Mouse (Mus musculus): ENCODE data around the gene Cpxm2.

Cpxm2 gene

GRCm38 (mm10) chr7:132026671-132027070 is 127.9 kb downstream of the Cpxm2 start:
- no peak for DNase-seq (ENCODE audit: low read depth, low spot score)

DNA sequence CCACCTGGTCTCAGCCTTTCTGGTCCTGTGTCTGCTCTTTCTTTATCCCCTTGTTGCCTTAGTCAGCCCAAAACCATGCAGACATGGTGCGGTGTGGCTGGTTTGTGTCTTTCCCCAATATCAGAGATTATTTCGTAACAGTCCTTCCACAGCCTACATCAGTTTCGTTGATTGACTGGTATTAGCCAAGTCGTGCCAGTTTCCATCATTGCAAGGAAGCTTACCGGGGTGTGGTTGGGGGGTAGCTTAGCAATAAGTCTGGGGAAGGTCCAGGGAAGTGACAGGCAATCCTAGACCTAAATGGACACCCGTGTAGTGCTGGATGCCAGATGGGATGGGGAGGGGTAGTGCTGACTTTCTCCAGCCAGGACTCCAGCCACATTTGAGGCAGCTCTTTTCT is 128.9 kb downstream of the Cpxm2 start:
- no peak for DNase-seq (ENCODE audit: low read depth, low spot score)

- no peak for DNase-seq (ENCODE audit: low read depth, low spot score)
Measured at GRCm38 (mm10) chr7:132015933-132016332, 138.6 kb downstream of the Cpxm2 start.

DNA sequence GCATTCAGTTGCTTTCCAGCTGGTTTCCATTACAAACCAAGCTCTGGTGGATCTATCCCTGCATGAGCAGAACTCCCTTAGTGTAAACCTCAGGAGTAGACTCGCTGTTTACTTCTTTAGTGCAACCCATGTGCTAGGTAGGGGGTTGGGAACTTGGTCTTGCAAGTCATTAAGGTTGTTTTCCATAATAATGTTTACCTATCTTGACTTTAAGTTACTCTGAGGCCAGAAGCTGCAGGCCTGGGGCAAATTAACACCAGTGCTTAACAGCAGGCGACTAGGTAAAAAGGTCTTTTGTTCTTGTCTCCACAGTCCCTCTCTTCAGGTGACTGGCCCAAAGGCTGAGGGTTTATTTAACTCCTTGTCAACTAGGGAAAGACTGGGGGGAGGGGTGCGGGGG is 139.3 kb downstream of the Cpxm2 start:
- no peak for DNase-seq (ENCODE audit: low read depth, low spot score)

DNA sequence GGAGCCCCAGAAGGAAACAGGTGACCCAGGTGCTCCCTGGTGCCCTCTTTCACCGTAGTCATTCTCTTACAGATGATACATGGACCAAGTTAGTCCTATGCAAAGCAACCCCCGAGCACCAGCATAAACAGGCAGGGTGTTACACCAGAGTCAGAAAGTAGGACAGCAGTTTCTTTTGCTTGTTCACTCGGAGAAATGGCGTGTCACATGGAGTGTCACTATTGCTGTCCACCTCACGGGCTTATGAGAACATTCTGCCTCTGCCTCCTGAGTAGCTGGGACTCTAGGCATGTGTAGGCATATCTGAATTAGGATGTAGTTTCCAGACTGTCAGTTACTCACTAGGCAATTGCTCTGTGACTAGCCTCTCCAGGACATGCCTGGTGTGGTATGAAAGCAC is 140.6 kb downstream of the Cpxm2 start:
- no peak for DNase-seq (ENCODE audit: low read depth, low spot score)

DNA sequence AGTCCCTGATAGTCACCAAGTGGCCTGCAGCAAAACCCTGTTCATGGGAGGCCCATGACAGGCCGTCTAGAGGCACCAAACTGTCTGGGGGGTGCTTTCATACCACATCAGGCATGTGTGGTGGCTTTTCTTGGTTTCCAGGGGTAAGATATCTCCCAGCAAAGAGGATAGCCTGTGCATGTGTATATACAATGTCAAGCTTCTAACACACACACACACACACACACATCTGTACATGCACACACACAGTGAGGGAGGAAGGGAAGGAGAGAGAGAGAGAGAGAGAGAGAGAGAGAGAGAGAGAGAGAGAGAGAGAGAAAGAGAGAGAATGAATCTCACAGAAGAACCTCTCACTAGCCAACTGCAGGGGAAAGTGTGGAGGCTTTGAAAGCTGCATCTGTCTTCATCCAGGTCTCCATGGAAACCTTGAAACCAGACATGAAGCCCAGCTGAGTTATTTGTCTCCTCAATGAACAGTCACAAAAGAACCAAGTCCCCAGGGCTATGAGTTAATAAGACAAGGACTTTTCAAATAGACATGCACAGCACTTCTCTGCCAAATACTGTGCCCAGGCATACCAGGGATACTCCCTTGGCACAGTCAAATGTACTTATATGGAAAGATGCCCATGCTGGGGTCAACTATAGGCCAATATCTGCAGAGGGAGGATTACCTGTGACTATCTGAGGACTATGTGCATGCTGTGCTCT is 141.4 kb downstream of the Cpxm2 start:
- no peak for DNase-seq (ENCODE audit: low read depth, low spot score)

DNA sequence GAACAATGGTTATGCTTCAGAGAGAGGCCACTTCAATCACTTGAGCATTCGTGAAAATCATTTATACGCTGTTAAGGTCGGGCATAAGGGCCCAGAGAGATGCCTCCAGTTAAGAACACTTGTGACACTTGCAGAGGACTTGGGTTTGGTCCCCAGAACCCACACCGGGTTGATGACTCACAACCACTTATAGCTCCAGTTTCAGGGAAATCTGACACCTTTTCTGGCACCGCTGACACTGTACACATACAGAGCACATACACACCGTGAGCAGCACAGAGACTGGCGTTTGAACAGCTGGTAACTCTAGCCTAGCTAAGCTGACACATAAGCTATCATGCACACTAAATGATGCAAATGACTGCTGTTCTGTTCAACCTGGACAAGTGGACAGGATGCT is 145.5 kb downstream of the Cpxm2 start:
- no peak for DNase-seq (ENCODE audit: low read depth, low spot score)

DNA sequence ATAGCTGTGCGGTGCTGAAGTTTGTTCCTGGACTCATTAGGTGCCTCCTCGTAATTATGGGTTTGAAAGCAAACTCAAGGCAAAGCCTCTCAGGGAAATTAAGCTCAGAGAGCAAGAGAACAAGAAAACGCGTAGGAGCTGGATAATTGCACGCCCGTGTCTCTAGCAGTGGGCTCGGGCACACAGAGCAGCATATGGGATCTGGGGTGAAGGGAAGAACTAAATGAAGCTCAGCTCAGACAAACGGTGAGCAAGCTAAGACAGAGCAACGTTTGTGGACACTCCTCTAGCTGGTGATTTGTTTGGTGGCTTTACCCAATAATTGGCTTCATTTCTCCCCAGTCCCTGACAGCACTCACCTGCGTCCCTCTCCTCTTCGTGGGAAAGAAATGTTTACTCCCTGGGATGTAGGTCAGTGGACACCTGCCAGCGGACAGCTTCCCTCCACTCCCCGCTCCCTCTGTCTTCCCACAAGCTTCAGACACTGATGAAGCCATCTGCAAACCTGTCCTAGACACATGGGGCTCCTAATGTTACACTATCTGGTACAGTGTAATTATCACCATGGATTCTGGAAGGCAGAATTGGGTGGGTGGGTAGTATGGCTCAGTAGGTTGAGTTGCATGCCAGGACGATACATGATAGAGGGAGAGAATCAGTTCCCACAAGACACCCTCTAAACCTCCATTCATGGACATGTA is 148.4 kb downstream of the Cpxm2 start:
- no peak for DNase-seq (ENCODE audit: low read depth, low spot score)

- DNase-seq (ENCODE audit: low read depth, low spot score) = no peak
Measured at GRCm38 (mm10) chr7:131992873-131993272, 161.7 kb downstream of the Cpxm2 start.

DNA sequence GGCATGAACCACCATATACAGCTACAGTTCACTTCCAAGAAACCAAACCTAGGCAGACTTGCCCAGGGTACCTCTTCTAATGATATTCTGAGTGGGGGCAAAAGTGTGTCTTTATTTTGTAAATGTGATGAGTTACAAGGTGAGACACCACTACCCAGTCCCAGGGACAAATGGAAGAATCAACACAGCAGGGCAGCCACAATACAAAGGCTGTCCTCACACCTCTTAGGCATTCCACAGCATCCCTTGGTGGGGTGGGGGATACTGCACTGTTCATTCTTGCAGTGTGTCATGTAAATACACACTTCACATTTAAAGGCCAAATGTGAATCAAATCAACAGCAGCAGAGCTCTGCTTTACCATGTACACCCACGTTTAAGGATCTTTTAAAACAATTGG is 162.3 kb downstream of the Cpxm2 start:
- DNase-seq (ENCODE audit: low read depth, low spot score) = no peak

GRCm38 (mm10) chr7:131989056-131989455 is 165.5 kb downstream of the Cpxm2 start:
- no peak for DNase-seq (ENCODE audit: low read depth, low spot score)

Data from WW6 (cell line).